Mouse (Mus musculus) megakaryocyte, adult 5-6 weeks (primary cell): ENCODE measurements around the gene Gsc2. TPM values are rescaled to one million over a fixed set of nuclear protein-coding genes. Genes with fewer than 3 reads are reported as not detected.

ENCODE experiments used
- ATAC-seq: 2 replicates; pipeline ENCODE4 v1.8.0; 2016; ENCODE audit warnings: mild to moderate bottlenecking, inconsistent platforms; ENCODE audit not compliant: poor library complexity, severe bottlenecking
- total RNA-seq, 2 experiments: library from RNA; stranded (forward) in 1 of 2; stranded (reverse) in 1 of 2; fragments of 153-499, 151-499 nt in 1 of 2; fragments of 221-1000, 200-1000 nt in 1 of 2; gene quantifications; 2 replicates each; pipeline versions ENCODE4 v1.2.3 to v1.2.4; 2015 to 2017

The Gsc2 gene
- total RNA-seq, 2 experiments from 2014 or later, result not detected

- ATAC-seq, result no peak
Measured at GRCm38 (mm10) chr16:17865770-17866169, 49.1 kb downstream of the Gsc2 start.

- ATAC-seq, result no peak
Measured at GRCm38 (mm10) chr16:17865293-17865692, 49.6 kb downstream of the Gsc2 start.

Other genes starting within 250 kb of the Gsc2 start
- 61.4 and 67.1 TPM in 2 replicates for gene Med15, start 182.2 kb downstream of the Gsc2 start, total RNA-seq (2015)
- gene Med15, start 182.2 kb downstream of the Gsc2 start, total RNA-seq (2017), result 28.6 and 49.3 TPM in 2 replicates
- gene Klhl22, start 155.4 kb downstream of the Gsc2 start, total RNA-seq (2015), result 5.0 and 6.9 TPM in 2 replicates
- gene Klhl22, start 155.4 kb downstream of the Gsc2 start, total RNA-seq (2017), result 7.0 and 8.3 TPM in 2 replicates
- gene Scarf2, start 117.8 kb downstream of the Gsc2 start, total RNA-seq (2015), result 0.07 TPM in 1 of 2 replicates, not detected in the other
- gene Scarf2, start 117.8 kb downstream of the Gsc2 start, total RNA-seq (2017), result not detected in 2 replicates
- gene B830017H08Rik, start 81.9 kb downstream of the Gsc2 start, total RNA-seq (2015), result not detected in 2 replicates
- not detected in 2 replicates for gene B830017H08Rik, start 81.9 kb downstream of the Gsc2 start, total RNA-seq (2017)
- 4.1 and 6.1 TPM in 2 replicates for gene Car15, start 76.7 kb downstream of the Gsc2 start, total RNA-seq (2015)
- gene Car15, start 76.7 kb downstream of the Gsc2 start, total RNA-seq (2017), result 1.7 and 2.3 TPM in 2 replicates
- 0.27 and 0.96 TPM in 2 replicates for gene Gm20518, start 23.4 kb downstream of the Gsc2 start, total RNA-seq (2015)
- gene Gm20518, start 23.4 kb downstream of the Gsc2 start, total RNA-seq (2017), result 0.04 and 0.37 TPM in 2 replicates
- not detected in 2 replicates for gene Tssk1, start 20.8 kb downstream of the Gsc2 start, total RNA-seq (2015)
- gene Tssk1, start 20.8 kb downstream of the Gsc2 start, total RNA-seq (2017), result not detected in 2 replicates
- 16.1 and 20.5 TPM in 2 replicates for gene Dgcr2, start 16.5 kb downstream of the Gsc2 start, total RNA-seq (2015)
- 32.9 and 35.6 TPM in 2 replicates for gene Dgcr2, start 16.5 kb downstream of the Gsc2 start, total RNA-seq (2017)
- not detected in 2 replicates for gene Tssk2, start 16.4 kb downstream of the Gsc2 start, total RNA-seq (2015)
- gene Tssk2, start 16.4 kb downstream of the Gsc2 start, total RNA-seq (2017), result not detected in 2 replicates
- gene Ess2, start 3.7 kb downstream of the Gsc2 start, total RNA-seq (2015), result 8.9 and 10.3 TPM in 2 replicates
- 14.5 and 17.7 TPM in 2 replicates for gene Ess2, start 3.7 kb downstream of the Gsc2 start, total RNA-seq (2017)
- 7.6 and 11.2 TPM in 2 replicates for gene Slc25a1, start 13.2 kb upstream of the Gsc2 start, total RNA-seq (2015)
- gene Slc25a1, start 13.2 kb upstream of the Gsc2 start, total RNA-seq (2017), result 16.1 and 24.1 TPM in 2 replicates
- not detected in 2 replicates for gene Vpreb2, start 65.4 kb upstream of the Gsc2 start, total RNA-seq (2015)
- not detected in 2 replicates for gene Vpreb2, start 65.4 kb upstream of the Gsc2 start, total RNA-seq (2017)
- 9.8 and 11.4 TPM in 2 replicates for gene Dgcr6, start 137.8 kb upstream of the Gsc2 start, total RNA-seq (2015)
- 3.4 and 7.9 TPM in 2 replicates for gene Dgcr6, start 137.8 kb upstream of the Gsc2 start, total RNA-seq (2017)
- gene Prodh, start 175.1 kb upstream of the Gsc2 start, total RNA-seq (2015), result 1.3 and 2.2 TPM in 2 replicates
- 5.7 and 9.8 TPM in 2 replicates for gene Prodh, start 175.1 kb upstream of the Gsc2 start, total RNA-seq (2017)
- gene Rtn4r, start 212.6 kb upstream of the Gsc2 start, total RNA-seq (2015), result 0.36 and 0.85 TPM in 2 replicates
- gene Rtn4r, start 212.6 kb upstream of the Gsc2 start, total RNA-seq (2017), result 0.26 TPM in 1 of 2 replicates, not detected in the other